Mouse (Mus musculus) liver, embryonic 13.5 days (tissue): ENCODE measurements around the gene Tead4. TPM values are rescaled to one million over a fixed set of nuclear protein-coding genes. Genes with fewer than 3 reads are reported as not detected.
"Not testable (repeated sequence)": the region's sequence is repeated elsewhere in the genome, so short reads cannot be mapped to it uniquely, and the experiment has no call there.

Experiments used
- ATAC-seq: fragments of 200-750 bp; cut with Nextera tagmentation; 2 replicates; pipeline ENCODE4 v1.8.0; 2017; ENCODE audit warnings: low read depth, mild to moderate bottlenecking, moderate number of reproducible peaks, moderate library complexity
- DNase-seq: peaks from one replicate; pipeline ENCODE4 v3.0.0; 2022
- H3K27ac ChIP-seq: fragments of 300-500 bp; sonication (generic); 2 replicates; pipeline ENCODE4 v1.5.1; 2015; ENCODE audit warnings: moderate library complexity, mild to moderate bottlenecking, inconsistent platforms
- H3K27me3 ChIP-seq: fragments of 300-500 bp; sonication (generic); 2 replicates; pipeline ENCODE4 v1.6.1; 2015; ENCODE audit warnings: mild to moderate bottlenecking, inconsistent platforms
- H3K36me3 ChIP-seq: fragments of 300-500 bp; sonication (generic); 2 replicates; pipeline ENCODE4 v1.6.1; 2015; ENCODE audit warnings: mild to moderate bottlenecking, inconsistent platforms
- H3K4me1 ChIP-seq: fragments of 300-500 bp; sonication (generic); replicated peaks from 2 replicates; pipeline ENCODE4 v1.6.1; 2015; ENCODE audit warnings: inconsistent platforms
- H3K4me2 ChIP-seq: fragments of 300-500 bp; sonication (generic); 2 replicates; pipeline ENCODE4 v1.6.1; 2015; ENCODE audit warnings: inconsistent platforms, mild to moderate bottlenecking, moderate library complexity
- H3K4me3 ChIP-seq: fragments of 300-500 bp; sonication (generic); replicated peaks from 2 replicates; pipeline ENCODE4 v1.5.1; 2015; ENCODE audit warnings: mild to moderate bottlenecking, inconsistent platforms
- H3K9ac ChIP-seq: fragments of 300-500 bp; sonication (generic); 2 replicates; pipeline ENCODE4 v1.6.1; 2015; ENCODE audit warnings: mild to moderate bottlenecking, inconsistent platforms
- H3K9me3 ChIP-seq: fragments of 300-500 bp; sonication (generic); replicated peaks from 2 replicates; pipeline ENCODE4 v1.6.1; 2016; ENCODE audit warnings: inconsistent platforms
- WGBS: fragments of 180-500 bp; shearing (Covaris S2); methylation state at CpG from one replicate; pipeline ENCODE4 v1.1.7; 2015; ENCODE audit not compliant: insufficient replicate concordance; 5-methylcytosine and 5-hydroxymethylcytosine counted together
- polyA plus RNA-seq: library from polyadenylated mRNA; unstranded; fragments of >200 nt; fragmentation: Nextera tagmentation; extraction: Ambion mirVana; gene quantifications from 2 replicates; pipeline ENCODE4 v1.2.1, GENCODE M21; 2015

Tead4 gene
- polyA plus RNA-seq, 1 experiment from 2014 or later, result 0.77 TPM

DNA sequence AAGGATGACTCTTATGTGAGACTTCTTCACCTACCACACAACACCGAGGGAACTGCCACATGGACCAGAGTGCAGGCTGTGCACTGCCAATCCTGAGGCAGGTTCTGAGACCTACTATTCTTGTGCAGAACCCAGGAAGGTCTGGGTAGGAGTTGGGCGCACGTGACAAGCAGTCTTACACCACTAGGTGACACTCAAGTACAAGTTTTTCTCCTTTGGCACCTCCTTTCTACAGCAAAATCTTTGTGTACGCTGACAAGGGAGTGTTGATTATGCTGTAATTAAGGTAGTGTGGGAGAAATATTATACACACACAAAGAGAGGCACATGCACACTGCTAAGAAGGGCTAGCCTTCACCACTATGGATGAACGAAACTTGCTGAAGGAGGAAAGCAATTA lies 66.4 kb downstream of the Tead4 start:
- no peaks in the 10 kb centered on the region for H3K9me3 ChIP-seq
- H3K4me1 ChIP-seq, result no peaks in the 10 kb centered on the region
- no peak overlapping the region for H3K4me3 ChIP-seq
- no peak overlapping the region for H3K4me2 ChIP-seq
- no peak for DNase-seq
- H3K9ac ChIP-seq, result no peak overlapping the region
- no peak overlapping the region for H3K27ac ChIP-seq
- H3K36me3 ChIP-seq, result no peaks in the 10 kb centered on the region
- 34% methylated on average over 5 of the region's 5 CpGs for WGBS
- H3K27me3 ChIP-seq, result no peaks in the 10 kb centered on the region
- ATAC-seq, result no peak

DNA sequence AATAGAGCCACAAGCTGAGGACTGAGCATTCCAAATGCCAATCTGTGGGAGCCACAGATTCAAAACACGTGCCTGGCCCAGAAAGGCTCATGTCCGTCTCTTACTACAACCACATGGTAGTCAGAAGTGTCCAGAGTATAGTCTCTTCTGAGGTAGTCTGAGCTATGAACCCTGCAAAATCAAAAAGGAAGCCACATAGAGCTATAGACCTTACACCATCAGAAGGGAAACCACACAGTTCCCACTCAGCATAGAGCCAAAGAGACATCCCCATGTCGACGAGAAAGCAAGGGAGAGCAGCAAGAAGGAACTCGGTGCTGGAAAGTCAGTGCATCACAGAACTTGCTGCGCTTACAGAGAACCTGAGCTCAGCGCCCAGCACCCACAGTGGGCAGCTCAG lies 68.4 kb downstream of the Tead4 start:
- DNase-seq (no peak), ATAC-seq (no peak)
- H3K36me3 ChIP-seq, result no peaks in the 10 kb centered on the region
- no peak overlapping the region for H3K4me3 ChIP-seq
- H3K9me3 ChIP-seq, result no peaks in the 10 kb centered on the region
- H3K27me3 ChIP-seq, result no peaks in the 10 kb centered on the region
- no peak overlapping the region for H3K9ac ChIP-seq
- H3K4me1 ChIP-seq, result no peaks in the 10 kb centered on the region
- H3K4me2 ChIP-seq, result no peak overlapping the region
- WGBS, result 61% methylated on average over 7 of the region's 7 CpGs
- no peak overlapping the region for H3K27ac ChIP-seq

GRCm38 (mm10) chr6:128231741-128232140 lies 68.9 kb downstream of the Tead4 start:
- Histone ChIP-seq H3K4me1 (no peaks in the 10 kb centered on the region), H3K36me3 (no peaks in the 10 kb centered on the region), H3K9ac (no peak overlapping the region), H3K27ac (no peak overlapping the region), H3K27me3 (no peaks in the 10 kb centered on the region), H3K4me3 (no peak overlapping the region), H3K4me2 (no peak overlapping the region), H3K9me3 (no peaks in the 10 kb centered on the region)
- no peak for DNase-seq
- ATAC-seq, result no peak
- WGBS, result 61% methylated on average over 3 of the region's 3 CpGs

GRCm38 (mm10) chr6:128227438-128228017 lies 73.1 kb downstream of the Tead4 start:
- DNase-seq (no peak), ATAC-seq (peak; percentile 17; the same call in 1 of the 2 replicates)
- Histone ChIP-seq H3K9ac (no peak overlapping the region), H3K4me2 (no peak overlapping the region), H3K4me3 (no peak overlapping the region), H3K9me3 (no peaks in the 10 kb centered on the region), H3K27me3 (no peaks in the 10 kb centered on the region), H3K27ac (no peak overlapping the region), H3K4me1 (no peaks in the 10 kb centered on the region), H3K36me3 (no peaks in the 10 kb centered on the region)
- 41% methylated on average over 8 of the region's 8 CpGs for WGBS

GRCm38 (mm10) chr6:128226941-128227340 lies 73.7 kb downstream of the Tead4 start:
- Histone ChIP-seq H3K4me3 (no peak overlapping the region), H3K27me3 (no peaks in the 10 kb centered on the region), H3K36me3 (no peaks in the 10 kb centered on the region), H3K9me3 (no peaks in the 10 kb centered on the region), H3K27ac (no peak overlapping the region), H3K9ac (no peak overlapping the region), H3K4me2 (no peak overlapping the region), H3K4me1 (no peaks in the 10 kb centered on the region)
- WGBS, result 59% methylated on average over 3 of the region's 3 CpGs
- no peak for ATAC-seq
- DNase-seq, result no peak

DNA sequence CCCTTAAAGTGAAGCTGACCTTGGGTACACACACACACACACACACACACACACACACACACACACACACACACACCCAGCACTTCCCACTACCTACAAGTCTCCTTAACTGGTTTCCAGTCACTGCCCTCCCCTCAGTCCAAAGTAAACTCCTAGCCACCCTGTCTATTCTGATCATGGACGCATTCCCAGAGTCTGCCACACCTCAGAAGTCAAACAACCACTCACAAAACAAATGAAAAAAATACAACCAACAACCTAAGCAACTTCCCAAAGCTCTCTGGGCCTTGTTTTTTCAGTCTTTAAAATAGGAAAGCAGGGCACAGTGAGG lies 74.8 kb downstream of the Tead4 start:
- Histone ChIP-seq H3K4me3 (no peak overlapping the region), H3K27me3 (no peaks in the 10 kb centered on the region), H3K36me3 (no peaks in the 10 kb centered on the region), H3K9me3 (no peaks in the 10 kb centered on the region), H3K4me2 (no peak overlapping the region), H3K27ac (no peak overlapping the region), H3K4me1 (no peaks in the 10 kb centered on the region), H3K9ac (no peak overlapping the region)
- peak; percentile 6; the same call in 1 of the 2 replicates for ATAC-seq
- no peak for DNase-seq
- 38% methylated on average over 1 of the region's 1 CpGs for WGBS

DNA sequence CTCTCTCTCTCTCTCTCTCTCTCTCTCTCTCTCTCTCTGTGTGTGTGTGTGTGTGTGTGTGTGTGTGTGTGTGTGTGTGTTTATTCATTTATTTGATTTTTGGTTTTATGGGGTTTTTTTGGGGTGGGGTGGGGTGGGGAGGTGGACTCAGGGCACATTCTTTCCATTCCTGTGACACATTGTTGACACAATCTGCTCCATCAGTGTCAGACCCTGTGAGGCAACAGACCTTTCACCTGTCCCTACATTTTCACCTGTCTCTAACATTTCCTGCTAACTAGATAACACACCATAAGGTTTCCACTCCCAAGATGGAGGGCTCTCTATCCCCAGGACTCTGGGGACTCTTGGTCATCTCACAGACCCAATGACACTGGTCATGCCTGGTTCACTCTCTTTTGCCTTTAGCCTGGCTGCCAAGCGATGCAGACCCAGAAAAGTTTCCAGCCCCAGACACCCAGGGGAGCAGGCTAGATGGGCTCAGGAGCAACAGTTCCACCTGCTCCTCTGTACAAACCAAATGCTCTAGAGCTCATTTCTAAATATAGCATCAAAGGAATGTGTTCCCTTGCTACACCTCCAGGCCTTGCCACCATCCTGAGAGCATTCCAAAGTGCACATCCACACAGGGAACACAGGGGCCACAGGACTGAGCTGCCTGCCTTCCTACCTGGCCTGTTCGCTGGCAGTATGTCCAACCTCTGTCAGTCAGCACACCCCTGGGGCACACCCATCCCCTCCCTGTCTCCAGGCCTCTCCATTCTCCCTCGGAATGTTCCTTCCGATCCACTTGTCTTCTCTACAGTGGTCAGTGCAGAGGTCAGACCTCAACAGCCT lies 75.4 kb downstream of the Tead4 start:
- Histone ChIP-seq H3K36me3 (no peaks in the 10 kb centered on the region), H3K9ac (no peak overlapping the region), H3K27ac (peak overlapping the region; percentile 29; the same call in 1 of the 2 replicates), H3K4me2 (no peak overlapping the region), H3K27me3 (no peaks in the 10 kb centered on the region), H3K4me1 (no peaks in the 10 kb centered on the region), H3K4me3 (no peak overlapping the region), H3K9me3 (no peaks in the 10 kb centered on the region)
- WGBS, result 62% methylated on average over 4 of the region's 4 CpGs
- DNase-seq, result no peak
- ATAC-seq, result peak; percentile 55

GRCm38 (mm10) chr6:128223159-128223558 lies 77.5 kb downstream of the Tead4 start:
- DNase-seq (no peak), ATAC-seq (no peak)
- Histone ChIP-seq H3K27ac (no peak overlapping the region), H3K4me1 (no peaks in the 10 kb centered on the region), H3K36me3 (no peaks in the 10 kb centered on the region), H3K4me3 (no peak overlapping the region), H3K27me3 (no peaks in the 10 kb centered on the region), H3K9ac (no peak overlapping the region), H3K4me2 (no peak overlapping the region), H3K9me3 (no peaks in the 10 kb centered on the region)

DNA sequence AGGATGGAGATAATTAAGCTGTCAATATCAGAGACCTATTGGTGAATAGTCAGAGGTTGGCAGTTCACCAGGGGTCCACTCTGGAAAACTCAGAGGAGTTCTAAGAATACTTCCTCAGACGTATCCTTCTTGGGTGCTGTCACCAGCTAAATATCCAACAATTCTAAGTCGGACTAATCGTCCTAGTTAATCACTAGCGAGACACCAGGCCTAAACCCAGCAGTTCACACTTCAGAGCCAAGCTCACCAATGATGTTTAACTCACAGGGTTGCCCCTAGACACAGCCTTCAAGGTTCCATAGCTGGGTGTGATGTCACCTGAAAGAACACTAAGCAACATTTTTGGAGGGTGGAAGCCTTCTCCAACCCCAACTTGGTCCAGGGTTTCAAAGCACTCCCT lies 85.6 kb downstream of the Tead4 start:
- not testable (repeated sequence) for H3K4me3 ChIP-seq, H3K9me3 ChIP-seq, H3K27ac ChIP-seq, H3K27me3 ChIP-seq, H3K4me2 ChIP-seq, DNase-seq, ATAC-seq, H3K4me1 ChIP-seq, H3K36me3 ChIP-seq, H3K9ac ChIP-seq
- whole genome bisulfite sequencing, result 57% methylated on average over 4 of the region's 4 CpGs

GRCm38 (mm10) chr6:128209199-128209598 lies 91.4 kb downstream of the Tead4 start:
- H3K4me1 ChIP-seq, H3K27ac ChIP-seq, H3K36me3 ChIP-seq, H3K9ac ChIP-seq, H3K4me3 ChIP-seq, H3K9me3 ChIP-seq, H3K27me3 ChIP-seq, DNase-seq, ATAC-seq, H3K4me2 ChIP-seq: not testable (repeated sequence)
- WGBS, result 61% methylated on average over 1 of the region's 1 CpGs

DNA sequence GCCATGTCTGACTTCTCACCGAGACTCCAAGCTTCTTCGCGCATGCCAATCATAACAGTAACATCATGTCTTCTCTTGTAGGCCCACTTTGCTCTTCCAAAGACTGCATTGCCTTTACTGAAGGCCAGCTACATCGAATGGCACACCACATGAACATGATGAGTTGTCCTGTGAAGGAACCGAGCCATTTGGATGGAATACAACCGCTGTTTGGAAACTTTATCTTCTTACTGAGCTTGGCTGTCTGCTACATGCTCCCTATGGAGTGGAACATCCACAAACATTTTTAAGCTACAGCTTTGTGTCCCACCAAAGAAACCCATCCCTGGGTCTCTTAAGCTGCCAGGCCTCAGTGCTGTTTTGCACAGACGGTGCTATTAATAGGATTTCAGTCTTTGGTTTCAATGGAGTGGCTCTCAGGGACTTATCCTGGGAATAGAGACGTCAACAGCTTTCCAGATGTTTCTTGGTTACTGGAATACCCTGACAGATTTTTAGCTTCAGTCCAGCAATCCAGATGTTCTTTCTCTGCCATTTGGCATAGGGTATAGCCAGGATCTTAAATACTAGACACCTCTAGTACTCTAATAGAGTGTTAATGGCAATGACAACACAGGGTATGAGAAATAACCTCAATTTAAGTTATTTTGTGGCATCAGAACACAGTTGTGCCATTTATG lies 92.0 kb downstream of the Tead4 start:
- H3K9ac ChIP-seq, result no peak overlapping the region
- no peaks in the 10 kb centered on the region for H3K9me3 ChIP-seq
- DNase-seq (no peak), ATAC-seq (no peak)
- H3K4me1 ChIP-seq, result no peaks in the 10 kb centered on the region
- H3K27ac ChIP-seq, result no peak overlapping the region
- H3K4me2 ChIP-seq, result no peak overlapping the region
- no peaks in the 10 kb centered on the region for H3K36me3 ChIP-seq
- H3K27me3 ChIP-seq, result no peaks in the 10 kb centered on the region
- no peak overlapping the region for H3K4me3 ChIP-seq
- 69% methylated on average over 8 of the region's 8 CpGs for WGBS
